Mouse (Mus musculus) c-Kit-negative CD71-positive TER-119-positive erythroid progenitor cells, embryonic 14.5 days (primary cell): Measurements from ENCODE around the gene Jak2.

Experiments used
- DNase-seq: peaks from one replicate; pipeline ENCODE4 v3.0.0-alpha.2; 2013; ENCODE audit warnings: low read depth, low spot score

Jak2 gene

GRCm38 (mm10) chr19:29361468-29362130 is 110.0 kb downstream of the Jak2 start:
- peak; percentile 90 for DNase-seq

- no peak for DNase-seq
These were observed 110.7 kb downstream of the Jak2 start for GRCm38 (mm10) chr19:29362173-29362930.
